Mouse (Mus musculus) olfactory bulb, adult 2 months (tissue): ENCODE data around the gene Slc7a5. TPM values are rescaled to one million over a fixed set of nuclear protein-coding genes. Genes with fewer than 3 reads are reported as not detected.

ENCODE experiments used
- H3K27ac ChIP-seq: fragments of 200-500 bp; 2 replicates; pipeline ENCODE4 v1.5.1; 2012; ENCODE audit warnings: low read depth, low read length; ENCODE audit not compliant: insufficient read depth
- H3K4me1 ChIP-seq: fragments of 200-500 bp; 2 replicates; pipeline ENCODE4 v1.6.1; 2012; ENCODE audit warnings: low read length; ENCODE audit not compliant: control insufficient read depth, insufficient read depth
- H3K4me3 ChIP-seq: fragments of 200-500 bp; 2 replicates; pipeline ENCODE4 v1.5.1; 2012; ENCODE audit warnings: mild to moderate bottlenecking, low read depth, low read length, moderate library complexity; ENCODE audit not compliant: insufficient read depth
- CTCF ChIP-seq: fragments of 200-500 bp; IDR thresholded peaks from 2 replicates; pipeline ENCODE4 v1.5.1; 2012; ENCODE audit warnings: low read depth, mild to moderate bottlenecking, low read length, moderate library complexity; ENCODE audit not compliant: insufficient read depth
- POLR2A ChIP-seq: fragments of 200-500 bp; IDR thresholded peaks from 2 replicates; pipeline ENCODE4 v1.6.1; 2012; ENCODE audit warnings: mild to moderate bottlenecking, low read depth, low read length, moderate library complexity; ENCODE audit not compliant: insufficient read depth
- WGBS: fragments of 180-500 bp; shearing (Covaris S2); methylation state at CpG from one replicate; pipeline ENCODE4 v1.1.7; 2018; 5-methylcytosine and 5-hydroxymethylcytosine counted together
- polyA plus RNA-seq: library from polyadenylated mRNA; stranded (reverse); fragments of >200 nt; gene quantifications from 2 replicates; pipeline ENCODE4 v1.2.4, GENCODE M21; 2012; ENCODE audit warnings: low replicate concordance; ENCODE audit not compliant: missing spikeins, insufficient read depth, insufficient read length

The Slc7a5 gene
- polyA plus RNA-seq, 1 experiment, result not detected

DNA sequence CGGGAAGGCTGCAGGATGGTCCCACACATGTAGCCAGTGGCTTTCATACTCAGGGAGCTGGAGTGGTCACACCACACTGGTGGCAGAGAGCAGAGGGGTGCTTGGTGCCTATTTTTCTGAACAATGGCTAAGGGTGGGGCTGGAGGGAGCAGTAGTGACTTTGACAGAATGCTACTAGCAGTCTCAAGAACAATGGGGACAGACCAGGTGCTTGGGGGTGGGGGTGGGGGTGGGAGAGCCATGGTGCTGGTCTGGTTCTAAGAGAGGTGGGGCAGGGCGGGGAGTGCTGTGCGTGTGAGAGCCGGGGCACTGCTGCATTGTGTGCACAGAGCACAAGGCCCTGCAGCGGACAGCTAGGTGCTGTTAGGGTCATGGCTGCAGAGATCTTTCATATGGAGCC, 25.6 kb downstream of the Slc7a5 start:
- WGBS, result 87% methylated on average over 5 of the region's 5 CpGs
- no peak for TF ChIP-seq CTCF
- TF ChIP-seq POLR2A, result no peak
- Histone ChIP-seq H3K4me1 (peaks cover 34% of the 10 kb centered on the region), H3K27ac (no peak overlapping the region), H3K4me3 (no peak overlapping the region)

- WGBS, result 55% methylated on average over 1 of the region's 1 CpGs
- Histone ChIP-seq H3K27ac (no peak overlapping the region), H3K4me1 (peaks cover 36% of the 10 kb centered on the region), H3K4me3 (no peak overlapping the region)
- TF ChIP-seq CTCF (no peak), POLR2A (no peak)
These were observed 26.7 kb downstream of the Slc7a5 start for GRCm38 (mm10) chr8:121880818-121881217.

- TF ChIP-seq POLR2A (no peak), CTCF (no peak)
- H3K27ac ChIP-seq, result no peak overlapping the region
- H3K4me3 ChIP-seq, result no peak overlapping the region
- 90% methylated on average over 3 of the region's 3 CpGs for WGBS
- H3K4me1 ChIP-seq, result peaks cover 43% of the 10 kb centered on the region
These were observed 27.8 kb downstream of the Slc7a5 start for GRCm38 (mm10) chr8:121879712-121880111.

GRCm38 (mm10) chr8:121877828-121878480, 29.5 kb downstream of the Slc7a5 start:
- TF ChIP-seq POLR2A, result no peak
- TF ChIP-seq CTCF, result no peak
- WGBS, result 86% methylated on average over 7 of the region's 7 CpGs
- Histone ChIP-seq H3K4me3 (no peak overlapping the region), H3K4me1 (peaks cover 55% of the 10 kb centered on the region), H3K27ac (no peak overlapping the region)

GRCm38 (mm10) chr8:121877212-121877611, 30.3 kb downstream of the Slc7a5 start:
- peaks cover 62% of the 10 kb centered on the region for H3K4me1 ChIP-seq
- TF ChIP-seq CTCF (no peak), POLR2A (no peak)
- H3K4me3 ChIP-seq, result no peak overlapping the region
- H3K27ac ChIP-seq, result no peak overlapping the region
- 25% methylated on average over 5 of the region's 5 CpGs for WGBS

GRCm38 (mm10) chr8:121875517-121875916, 32.0 kb downstream of the Slc7a5 start:
- WGBS, result 85% methylated on average over 9 of the region's 9 CpGs
- Histone ChIP-seq H3K27ac (no peak overlapping the region), H3K4me3 (no peak overlapping the region), H3K4me1 (peaks cover 68% of the 10 kb centered on the region)
- no peak for TF ChIP-seq CTCF
- TF ChIP-seq POLR2A, result no peak

DNA sequence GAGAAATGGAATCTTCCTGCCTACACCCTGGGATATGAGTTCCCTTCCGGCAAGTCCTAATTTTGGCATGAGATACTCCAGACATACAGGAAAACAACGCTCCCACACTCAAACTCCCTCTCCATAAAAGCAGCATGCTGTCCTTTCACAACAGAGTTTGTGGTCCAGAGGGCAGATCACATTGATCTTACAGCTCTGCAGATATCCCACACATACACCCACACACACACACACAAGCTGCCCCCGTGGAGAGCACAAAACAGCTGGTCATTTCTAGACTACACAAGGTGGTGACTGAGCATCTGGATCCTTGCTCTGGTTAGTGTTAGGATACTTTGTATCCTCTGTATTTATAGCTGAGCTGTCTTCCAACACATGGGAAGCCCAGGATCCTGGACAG, 32.4 kb downstream of the Slc7a5 start:
- TF ChIP-seq CTCF (no peak), POLR2A (no peak)
- no peak overlapping the region for H3K4me3 ChIP-seq
- no peak overlapping the region for H3K27ac ChIP-seq
- H3K4me1 ChIP-seq, result peaks cover 67% of the 10 kb centered on the region
- WGBS, result 37% methylated on average over 3 of the region's 3 CpGs

DNA sequence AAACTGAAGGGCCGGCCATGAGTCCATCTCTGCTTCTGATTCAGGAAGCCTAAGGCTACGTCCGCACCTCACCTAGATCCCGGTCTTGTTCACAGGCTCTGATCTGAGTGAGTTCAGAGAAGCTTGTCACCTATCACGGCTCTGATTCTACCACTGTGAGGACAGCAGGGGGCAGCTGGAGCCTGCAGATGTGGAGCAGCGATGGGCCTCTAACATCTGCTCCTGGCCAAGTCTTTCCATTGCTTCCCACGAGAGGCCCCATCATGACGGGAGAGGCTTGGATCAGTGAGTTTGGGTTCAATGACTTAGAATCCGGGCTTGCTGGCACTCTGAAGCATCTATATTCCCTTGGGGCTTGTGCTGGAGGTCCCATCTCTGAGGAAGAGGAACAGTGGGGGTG, 33.5 kb downstream of the Slc7a5 start:
- Histone ChIP-seq H3K27ac (no peak overlapping the region), H3K4me3 (no peak overlapping the region), H3K4me1 (peaks cover 57% of the 10 kb centered on the region)
- no peak for TF ChIP-seq POLR2A
- peak; percentile 55 for TF ChIP-seq CTCF
- 67% methylated on average over 9 of the region's 9 CpGs for WGBS

DNA sequence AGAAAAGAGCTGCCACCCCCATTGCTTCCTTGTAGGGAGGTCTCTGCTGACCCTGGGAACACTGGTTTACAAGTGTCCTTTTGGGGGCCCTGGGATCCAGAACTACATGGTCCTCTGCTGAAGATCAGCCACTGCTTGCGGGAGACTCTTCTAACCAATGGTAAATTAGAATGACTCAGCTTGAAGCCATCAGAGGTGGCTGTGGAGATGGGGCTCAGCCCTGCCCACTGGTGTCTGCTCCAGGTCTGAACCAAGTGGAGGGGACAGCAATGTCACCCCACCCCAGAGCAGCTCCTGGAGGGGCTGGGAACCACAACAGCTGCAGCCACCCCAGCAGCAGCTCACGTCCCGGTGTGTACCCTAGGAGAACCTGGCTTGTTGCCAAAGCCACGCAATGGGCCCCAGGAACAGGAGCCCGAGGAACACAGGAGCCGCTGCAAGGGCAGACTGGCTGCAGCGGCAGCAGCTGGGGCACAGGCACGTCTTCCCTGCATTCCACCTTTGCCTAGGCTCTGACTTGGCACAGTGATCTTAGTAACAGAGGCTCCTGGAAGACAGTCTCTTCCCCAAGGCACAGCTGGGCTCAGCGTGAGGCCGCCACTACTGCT, 35.6 kb downstream of the Slc7a5 start:
- no peak overlapping the region for H3K4me3 ChIP-seq
- peak overlapping the region; percentile 71 for H3K27ac ChIP-seq
- 8% methylated on average over 10 of the region's 10 CpGs for WGBS
- no peak for TF ChIP-seq CTCF
- TF ChIP-seq POLR2A, result no peak
- H3K4me1 ChIP-seq, result peaks cover 44% of the 10 kb centered on the region

- no peak for TF ChIP-seq POLR2A
- TF ChIP-seq CTCF, result no peak
- no peak overlapping the region for H3K27ac ChIP-seq
- WGBS, result 99% methylated on average over 2 of the region's 2 CpGs
- H3K4me1 ChIP-seq, result peaks cover 35% of the 10 kb centered on the region
- H3K4me3 ChIP-seq, result no peak overlapping the region
These were observed 37.3 kb downstream of the Slc7a5 start for GRCm38 (mm10) chr8:121870190-121870589.

- WGBS, result 80% methylated on average over 7 of the region's 7 CpGs
- TF ChIP-seq CTCF, result no peak
- TF ChIP-seq POLR2A, result no peak
- Histone ChIP-seq H3K4me3 (no peak overlapping the region), H3K27ac (no peak overlapping the region), H3K4me1 (peaks cover 24% of the 10 kb centered on the region)
These were observed 38.6 kb downstream of the Slc7a5 start for GRCm38 (mm10) chr8:121868896-121869295.
